22 mouse cellular contexts compared by ENCODE assay signal in the genomic region with DNA sequence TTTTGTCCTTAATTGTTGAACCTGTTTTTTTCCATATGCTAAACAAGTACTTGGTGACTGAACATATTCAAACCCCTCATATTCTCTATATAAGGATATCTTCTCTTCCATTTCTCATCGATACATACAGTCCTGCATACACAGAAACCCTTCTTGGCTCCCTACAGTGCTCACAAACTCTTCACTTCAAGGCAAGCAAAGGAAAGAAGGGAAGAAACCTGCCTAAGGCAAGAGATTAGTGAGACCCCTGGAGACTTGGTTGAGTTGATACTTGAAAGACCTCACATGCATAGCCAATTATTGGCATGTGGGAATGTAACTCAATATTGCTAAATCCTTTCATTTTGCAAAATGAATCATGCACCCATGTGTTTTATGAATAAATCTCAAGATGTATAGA.
"Had no signal": no experiment of that assay in that cellular context is flagged by ENCODE, and none has a peak within 500 bp of the region (broad histone marks: within the 10 kb centered on the region; RNA-seq: fewer than 3 reads in every experiment).

No protein-coding gene starts in this region.

- DNase-seq: liver, embryonic 13.5 days; liver, postnatal 0 days; lung, adult 2 months; lung, postnatal 14 days; lung, postnatal 36 days; retina, postnatal 1 day; right cerebral cortex, adult 18-20 months; right cerebral cortex, postnatal 25 days; right cerebral cortex, postnatal 4 days; spleen, adult 18-20 months; thymus, adult 18-20 months; thymus, postnatal 14 days; thymus, postnatal 36 days had no signal

- H3K36me3 ChIP-seq: liver, embryonic 13.5 days; liver, embryonic 15.5 days; lung, embryonic 15.5 days; neural tube, embryonic 13.5 days; neural tube, embryonic 15.5 days had no signal

- H3K4me1 ChIP-seq: liver, embryonic 13.5 days; liver, embryonic 15.5 days; lung, embryonic 15.5 days; megakaryocyte, embryonic 14.5 days; neural tube, embryonic 13.5 days; neural tube, embryonic 15.5 days had no signal

- H3K4me3 ChIP-seq: liver, embryonic 13.5 days; liver, embryonic 15.5 days; lung, embryonic 15.5 days; megakaryocyte, embryonic 14.5 days; myocyte; neural tube, embryonic 13.5 days; neural tube, embryonic 15.5 days had no signal

- H3K4me2 ChIP-seq: liver, embryonic 11.5 days; liver, embryonic 13.5 days; liver, embryonic 15.5 days; lung, embryonic 15.5 days; neural tube, embryonic 13.5 days; neural tube, embryonic 15.5 days had no signal

- H3K27ac ChIP-seq: liver, embryonic 13.5 days; liver, embryonic 15.5 days; lung, embryonic 15.5 days; macrophage; neural tube, embryonic 13.5 days; neural tube, embryonic 15.5 days had no signal

- H3K9ac ChIP-seq: liver, embryonic 13.5 days; liver, embryonic 15.5 days; liver, postnatal 0 days; lung, embryonic 15.5 days; neural tube, embryonic 13.5 days; neural tube, embryonic 15.5 days had no signal

- H3K9me3 ChIP-seq: liver, embryonic 13.5 days; liver, embryonic 15.5 days; lung, embryonic 15.5 days; megakaryocyte, embryonic 14.5 days; neural tube, embryonic 13.5 days; neural tube, embryonic 15.5 days had no signal

- ATAC-seq: liver, postnatal 0 days; lung, postnatal 0 days had no signal

- H3K27me3 ChIP-seq: liver, embryonic 13.5 days; liver, embryonic 15.5 days; lung, embryonic 15.5 days; megakaryocyte, embryonic 14.5 days; neural tube, embryonic 13.5 days; neural tube, embryonic 15.5 days had no signal
